Mouse (Mus musculus): ENCODE measurements around the gene Tjp3.

- TF ChIP-seq POLR2A (IDR thresholded peaks at IDR 0.05; ENCODE audit: insufficient read depth, low read length) (no peak), CTCF (IDR thresholded peaks at IDR 0.05; ENCODE audit: low read depth, low read length) (no peak), EP300 (IDR thresholded peaks at IDR 0.05; ENCODE audit: insufficient read depth, low read depth, low read length) (no peak)
Measured at GRCm38 (mm10) chr10:81335393-81336340, 44.3 kb upstream of the Tjp3 start.

Data from ES-Bruce4 (cell line).